Mouse (Mus musculus) megakaryocyte, embryonic 14.5 days (primary cell): ENCODE results near the gene B230118H07Rik.

Experiments used
- FLI1 ChIP-seq: IDR thresholded peaks from 2 replicates; pipeline ENCODE4 v1.6.1; 2012; ENCODE audit warnings: low read length, inconsistent platforms, mixed read lengths
- GATA1 ChIP-seq: IDR thresholded peaks from 3 replicates; pipeline ENCODE4 v1.6.1; 2012; ENCODE audit warnings: mixed read lengths, low read length, inconsistent platforms, borderline replicate concordance

DNA sequence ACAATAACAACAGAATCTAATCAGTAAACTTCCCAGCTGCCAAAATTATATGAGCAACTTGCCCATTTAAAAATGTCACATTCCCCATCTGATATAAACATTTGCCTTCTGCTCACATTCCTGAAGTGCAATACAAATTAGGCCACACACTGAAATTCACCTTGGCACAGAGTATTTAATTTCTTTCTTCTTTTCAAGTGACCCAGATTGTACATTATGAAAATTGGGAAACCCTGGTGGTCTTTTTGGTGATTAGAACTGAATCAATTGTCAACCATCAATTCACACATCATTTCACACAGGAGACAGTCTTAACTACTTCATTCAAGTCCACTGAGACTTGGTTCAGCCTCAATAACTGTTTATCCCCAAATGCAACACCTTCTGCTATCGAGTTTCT lies 68.9 kb downstream of the B230118H07Rik start:
- TF ChIP-seq FLI1 (no peak), GATA1 (no peak)
